Mouse (Mus musculus) common myeloid progenitor, adult 5-6 weeks (primary cell): ENCODE measurements at regions not wholly inside any gene's neighbourhood (a gene's known extent, or its start where the extent isn't known, plus 50 kb on each side); places are given as distances from the start of the nearest gene placed in this dataset.

Source experiments
- ATAC-seq: replicated peaks from 2 replicates; pipeline ENCODE4 v1.8.0; 2016; ENCODE audit warnings: low read depth, mild to moderate bottlenecking, moderate TSS enrichment, inconsistent platforms; ENCODE audit not compliant: poor library complexity, severe bottlenecking

DNA sequence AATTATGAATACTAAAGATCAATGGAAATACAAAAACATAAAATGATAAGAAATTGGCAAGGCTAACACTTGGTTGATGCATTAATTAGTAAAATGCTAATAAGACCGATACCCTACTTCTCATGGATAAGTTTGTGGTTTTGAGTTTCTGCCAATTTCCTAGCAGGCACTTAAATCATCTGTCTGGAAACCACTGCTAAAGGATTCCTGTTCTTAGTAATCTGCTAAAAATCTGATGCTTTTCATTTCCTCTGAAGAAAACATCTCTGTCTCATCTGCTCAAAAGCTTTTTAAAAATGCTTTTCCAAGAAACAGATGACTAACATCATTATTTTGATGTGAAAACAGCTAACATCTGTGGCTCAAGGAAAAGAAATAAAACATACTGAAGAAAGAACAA lies 321.4 kb upstream of the Pcdh7 start:
- no peak for ATAC-seq

- ATAC-seq = no peak
Observed at GRCm38 (mm10) chr5:57418216-57418615, 299.6 kb upstream of the Pcdh7 start.

DNA sequence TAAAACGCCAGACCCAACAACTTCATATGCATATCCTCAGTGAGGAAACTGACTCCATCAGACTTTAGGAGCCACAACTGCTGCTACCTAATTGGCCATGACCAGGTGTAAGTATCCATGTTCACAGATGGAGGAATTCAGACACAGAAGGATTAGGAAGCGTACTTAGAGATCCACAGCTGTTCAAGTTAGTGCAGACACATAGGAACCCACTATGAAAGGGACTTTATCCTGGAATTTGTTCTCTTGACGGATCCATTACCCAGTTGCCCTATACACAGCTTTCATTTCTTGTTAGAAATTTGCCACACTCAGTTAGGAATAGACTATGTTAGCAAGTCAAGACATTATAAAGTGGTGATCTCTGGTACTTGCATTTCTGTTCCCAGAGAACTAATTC lies 266.7 kb upstream of the Pcdh7 start:
- no peak for ATAC-seq

- ATAC-seq = no peak
Observed at GRCm38 (mm10) chr5:57451504-57451903, 266.3 kb upstream of the Pcdh7 start.

DNA sequence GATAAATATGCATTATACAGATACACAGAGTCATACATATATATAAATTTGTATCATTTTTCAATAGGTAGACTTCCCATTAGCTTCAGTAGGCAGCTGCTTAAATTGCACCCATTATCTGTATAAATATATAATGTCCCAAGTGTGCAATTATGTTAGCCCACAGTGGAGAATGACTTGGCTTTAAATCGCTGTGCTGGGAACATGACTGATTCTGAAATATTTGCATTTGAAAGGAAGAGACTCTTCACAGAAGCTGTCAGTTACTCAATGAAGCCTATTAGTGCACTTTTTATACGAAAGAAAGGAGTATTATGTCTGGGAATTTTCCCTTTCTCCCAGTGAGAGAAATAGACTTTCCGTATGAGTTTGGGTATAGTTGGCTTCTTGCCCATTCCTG lies 242.8 kb upstream of the Pcdh7 start:
- ATAC-seq = no peak

DNA sequence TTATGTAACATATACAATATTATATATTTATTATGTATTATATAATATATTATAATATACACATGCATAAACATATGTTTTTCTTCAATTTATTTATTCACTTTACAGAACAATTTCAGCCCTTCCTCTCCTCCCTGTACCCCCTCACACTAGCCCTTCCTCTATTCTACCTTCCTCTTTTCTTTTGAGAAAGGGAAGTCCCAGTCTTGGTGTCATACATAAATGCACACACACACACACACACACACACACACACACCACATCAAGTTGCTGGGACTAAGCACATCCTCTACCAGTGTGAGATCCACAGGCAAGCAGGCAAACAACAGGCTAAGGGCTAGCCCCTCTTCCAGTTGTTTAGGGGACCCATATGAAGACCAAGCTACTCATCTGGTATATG lies 239.9 kb upstream of the Pcdh7 start:
- ATAC-seq = peak; percentile 65
